Mouse (Mus musculus) embryonic fibroblast, embryonic 13.5 days (primary cell): Measurements from ENCODE around the gene Chek1.

Experiments
- CTCF ChIP-seq: IDR thresholded peaks from 2 replicates; pipeline ENCODE4 v1.5.1; 2011; ENCODE audit warnings: mild to moderate bottlenecking, control low read depth, low read length, moderate library complexity, borderline replicate concordance; ENCODE audit not compliant: insufficient read depth
- POLR2A ChIP-seq: IDR thresholded peaks from 2 replicates; pipeline ENCODE4 v1.6.1; 2011; ENCODE audit warnings: low read depth, mild to moderate bottlenecking, control low read depth, low read length, moderate library complexity

- TF ChIP-seq CTCF (no peak), POLR2A (no peak)
Measured at GRCm38 (mm10) chr9:36705923-36706322, 20.9 kb downstream of the Chek1 start.
